Mouse (Mus musculus) heart, adult 2 months (tissue): Measurements from ENCODE around the gene Itgb2l.

Experiments used
- CTCF ChIP-seq: fragments of 200-600 bp; IDR thresholded peaks from 2 replicates; pipeline ENCODE4 v1.8.1; 2022; ENCODE audit warnings: antibody characterized with exemption, mild to moderate bottlenecking, moderate library complexity
- EP300 ChIP-seq: fragments of 200-500 bp; IDR thresholded peaks from 2 replicates; pipeline ENCODE4 v1.6.1; 2011; ENCODE audit warnings: low read depth, low read length, control low read depth; ENCODE audit not compliant: insufficient read depth
- POLR2A ChIP-seq: fragments of 200-500 bp; IDR thresholded peaks from 2 replicates; pipeline ENCODE4 v1.6.1; 2011; ENCODE audit warnings: mild to moderate bottlenecking, low read depth, low read length, control low read depth; ENCODE audit not compliant: insufficient read depth

- TF ChIP-seq POLR2A (no peak), EP300 (no peak), CTCF (no peak)
These were observed 26.2 kb upstream of the Itgb2l start for GRCm38 (mm10) chr16:96469640-96470039.
